Mouse (Mus musculus) cortical plate, adult 2 months (tissue): Measurements from ENCODE around the gene Itpr1.

Experiments
- CTCF ChIP-seq: fragments of 200-500 bp; IDR thresholded peaks from 2 replicates; pipeline ENCODE4 v1.5.1; 2011; ENCODE audit warnings: mild to moderate bottlenecking, control low read depth, low read length; ENCODE audit not compliant: insufficient read depth; ENCODE audit errors: extremely low read depth
- POLR2A ChIP-seq: fragments of 200-500 bp; IDR thresholded peaks from 2 replicates; pipeline ENCODE4 v1.6.1; 2011; ENCODE audit warnings: mild to moderate bottlenecking, low read length, control low read depth; ENCODE audit not compliant: insufficient read depth; ENCODE audit errors: extremely low read depth

GRCm38 (mm10) chr6:108447179-108447845 is 234.4 kb downstream of the Itpr1 start:
- TF ChIP-seq POLR2A (no peak), CTCF (no peak)
